Mouse (Mus musculus): Measurements from ENCODE around the gene Clca3a2. TPM values are rescaled to one million over a fixed set of nuclear protein-coding genes. Genes with fewer than 3 reads are reported as not detected.
A peak's percentile ranks its signal among the peaks of the same experiment; 100 is the strongest.
"Not testable (repeated sequence)": the region's sequence is repeated elsewhere in the genome, so short reads cannot be mapped to it uniquely, and the experiment has no call there.

Gene Clca3a2
- polyA plus RNA-seq, 1 experiment: 0.50 TPM

DNA sequence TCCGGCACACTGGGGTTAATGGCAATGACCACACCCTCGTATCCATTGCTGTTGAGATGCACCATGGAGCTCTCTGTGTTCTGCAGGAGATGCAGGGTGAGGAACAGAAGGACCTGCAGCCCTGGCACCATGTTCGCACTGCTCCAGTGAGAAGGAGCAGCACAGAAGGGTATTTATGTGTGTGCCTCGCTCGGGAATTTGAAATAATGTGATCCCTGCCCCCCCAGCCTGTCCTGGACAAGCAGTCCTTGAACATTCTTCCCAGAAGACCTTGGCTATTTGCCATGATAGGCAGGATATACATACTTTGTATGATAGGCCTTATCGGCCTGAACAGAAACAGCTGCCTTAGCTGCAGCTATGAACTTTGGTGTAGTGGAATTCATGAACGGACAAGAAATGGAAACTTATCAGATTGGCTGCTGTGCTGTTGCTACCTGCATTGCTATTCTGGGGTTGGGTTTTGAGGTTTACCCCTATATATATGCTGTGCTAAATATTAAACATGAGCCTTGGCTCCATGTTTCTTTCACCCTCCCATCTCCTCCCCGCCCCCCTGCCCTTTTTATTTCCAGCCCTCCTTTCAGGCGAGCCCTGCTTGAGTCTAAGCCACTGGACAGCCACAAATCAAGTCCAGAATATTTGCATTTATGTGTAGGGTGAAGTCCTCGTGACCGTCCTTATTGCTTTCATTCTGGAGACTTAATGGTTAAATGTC is 58.5 kb downstream of the Clca3a2 start, which contains the start of gene Clca3a1:
Gene Clca3a1 (minus strand): TSS at position 386 of the 718 bp plus-strand sequence.
- H3K27me3 ChIP-seq (ENCODE audit: control insufficient read depth, insufficient read depth, low read length): no peaks in the 10 kb centered on the region
- TF ChIP-seq POLR2A (IDR thresholded peaks at IDR 0.05; ENCODE audit: low read depth, low read length) (no peak), CTCF (IDR thresholded peaks at IDR 0.05; ENCODE audit: extremely low read depth, insufficient read depth, insufficient read length, insufficient replicate concordance) (no peak)
- DNase-seq (ENCODE audit: low read depth in 1 of 2, low spot score in 2 of 2): no peak
- peak within 1 kb of the TSS; percentile 22; the same call in 1 of the 2 replicates for H3K27ac ChIP-seq (ENCODE audit: insufficient read depth, low read length)
- H3K4me1 ChIP-seq (ENCODE audit: control insufficient read depth, insufficient read depth, insufficient read length): no peaks in the 10 kb centered on the region
- WGBS: 71% methylated on average over 10 of the region's 11 CpGs
- peak within 1 kb of the TSS; percentile 27 for H3K4me3 ChIP-seq (ENCODE audit: extremely low read depth, insufficient read depth, insufficient read length)
- no peaks in the 10 kb centered on the region for H3K36me3 ChIP-seq (ENCODE audit: control insufficient read depth, insufficient read depth, low read length)

- no peak overlapping the region for H3K27ac ChIP-seq (ENCODE audit: insufficient read depth, low read length)
- 83% methylated on average over 3 of the region's 3 CpGs for WGBS
- H3K27me3 ChIP-seq (ENCODE audit: control insufficient read depth, insufficient read depth, low read length): no peaks in the 10 kb centered on the region
- no peaks in the 10 kb centered on the region for H3K4me1 ChIP-seq (ENCODE audit: control insufficient read depth, insufficient read depth, insufficient read length)
- no peaks in the 10 kb centered on the region for H3K36me3 ChIP-seq (ENCODE audit: control insufficient read depth, insufficient read depth, low read length)
- TF ChIP-seq POLR2A (IDR thresholded peaks at IDR 0.05; ENCODE audit: low read depth, low read length) (no peak), CTCF (IDR thresholded peaks at IDR 0.05; ENCODE audit: extremely low read depth, insufficient read depth, insufficient read length, insufficient replicate concordance) (no peak)
- H3K4me3 ChIP-seq (ENCODE audit: extremely low read depth, insufficient read depth, insufficient read length): no peak overlapping the region; the same call in 1 of the 2 replicates
- DNase-seq (ENCODE audit: low read depth in 1 of 2, low spot score in 2 of 2): no peak
Measured at GRCm38 (mm10) chr3:144759719-144760118, 59.6 kb downstream of the Clca3a2 start.

GRCm38 (mm10) chr3:144756103-144756502 is 63.2 kb downstream of the Clca3a2 start:
- not testable (repeated sequence) for H3K27ac ChIP-seq (ENCODE audit: insufficient read depth, low read length); H3K36me3 ChIP-seq (ENCODE audit: control insufficient read depth, insufficient read depth, low read length); H3K27me3 ChIP-seq (ENCODE audit: control insufficient read depth, insufficient read depth, low read length); H3K4me1 ChIP-seq (ENCODE audit: control insufficient read depth, insufficient read depth, insufficient read length); H3K4me3 ChIP-seq (ENCODE audit: extremely low read depth, insufficient read depth, insufficient read length); DNase-seq (ENCODE audit: low read depth in 1 of 2, low spot score in 2 of 2)
- WGBS: 89% methylated on average over 8 of the region's 8 CpGs

DNA sequence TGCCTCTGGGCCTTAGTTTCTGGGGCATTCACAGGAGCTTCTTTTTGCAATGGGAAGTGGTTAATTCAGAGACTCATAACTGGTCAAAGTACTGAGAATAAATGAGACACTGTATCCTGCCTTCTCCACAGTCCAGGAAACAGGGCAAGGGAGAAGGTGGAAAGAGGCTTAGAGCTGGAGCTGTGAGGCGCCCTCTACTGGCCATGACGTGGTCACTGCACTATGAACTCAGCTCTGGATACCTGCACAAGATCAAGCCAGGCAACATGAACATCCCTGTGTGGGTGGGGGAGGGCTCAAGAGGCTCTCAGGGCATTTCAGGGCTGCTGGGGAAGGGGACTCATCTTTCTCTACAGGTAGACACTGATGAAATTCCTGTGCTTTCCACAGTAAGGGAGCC is 66.2 kb downstream of the Clca3a2 start:
- Histone ChIP-seq H3K27me3 (ENCODE audit: control insufficient read depth, insufficient read depth, low read length) (no peaks in the 10 kb centered on the region), H3K27ac (ENCODE audit: insufficient read depth, low read length) (no peak overlapping the region), H3K4me3 (ENCODE audit: extremely low read depth, insufficient read depth, insufficient read length) (no peak overlapping the region), H3K4me1 (ENCODE audit: control insufficient read depth, insufficient read depth, insufficient read length) (no peaks in the 10 kb centered on the region), H3K36me3 (ENCODE audit: control insufficient read depth, insufficient read depth, low read length) (no peaks in the 10 kb centered on the region)
- TF ChIP-seq CTCF (IDR thresholded peaks at IDR 0.05; ENCODE audit: extremely low read depth, insufficient read depth, insufficient read length, insufficient replicate concordance) (peak; percentile 20; the same call in 1 of the 2 replicates), POLR2A (IDR thresholded peaks at IDR 0.05; ENCODE audit: low read depth, low read length) (no peak)
- DNase-seq (ENCODE audit: low read depth in 1 of 2, low spot score in 2 of 2): no peak
- 0% methylated on average over 2 of the region's 2 CpGs for whole genome bisulfite sequencing

GRCm38 (mm10) chr3:144749062-144749963 is 70.0 kb downstream of the Clca3a2 start:
- H3K27me3 ChIP-seq (ENCODE audit: control insufficient read depth, insufficient read depth, low read length); H3K4me1 ChIP-seq (ENCODE audit: control insufficient read depth, insufficient read depth, insufficient read length); H3K27ac ChIP-seq (ENCODE audit: insufficient read depth, low read length); DNase-seq (ENCODE audit: low read depth in 1 of 2, low spot score in 2 of 2); H3K4me3 ChIP-seq (ENCODE audit: extremely low read depth, insufficient read depth, insufficient read length); H3K36me3 ChIP-seq (ENCODE audit: control insufficient read depth, insufficient read depth, low read length): not testable (repeated sequence)
- 85% methylated on average over 20 of the region's 21 CpGs for WGBS

- H3K27ac ChIP-seq (ENCODE audit: insufficient read depth, low read length); H3K27me3 ChIP-seq (ENCODE audit: control insufficient read depth, insufficient read depth, low read length); H3K36me3 ChIP-seq (ENCODE audit: control insufficient read depth, insufficient read depth, low read length); H3K4me1 ChIP-seq (ENCODE audit: control insufficient read depth, insufficient read depth, insufficient read length); DNase-seq (ENCODE audit: low read depth in 1 of 2, low spot score in 2 of 2); H3K4me3 ChIP-seq (ENCODE audit: extremely low read depth, insufficient read depth, insufficient read length): not testable (repeated sequence)
- whole genome bisulfite sequencing: 56% methylated on average over 3 of the region's 3 CpGs
Measured at GRCm38 (mm10) chr3:144747706-144748105, 71.6 kb downstream of the Clca3a2 start.

Other genes starting within 250 kb of the Clca3a2 start
- gene Hs2st1, start 249.3 kb downstream of the Clca3a2 start, polyA plus RNA-seq (2012; rRNA removed): 1.5 and 2.0 TPM in 2 replicates
- gene Selenof, start 249.2 kb downstream of the Clca3a2 start, polyA plus RNA-seq (2012; rRNA removed): 84.4 and 115 TPM in 2 replicates
- 19.3 and 22.1 TPM in 2 replicates for gene Sh3glb1, start 99.2 kb downstream of the Clca3a2 start, polyA plus RNA-seq (2012; rRNA removed)
- gene Clca3a1, start 58.5 kb downstream of the Clca3a2 start, polyA plus RNA-seq (2012; rRNA removed): 22.9 and 24.2 TPM in 2 replicates
- gene Clca3b, start 29.9 kb upstream of the Clca3a2 start, polyA plus RNA-seq (2012; rRNA removed): not detected in 2 replicates
- gene Clca4b, start 113.0 kb upstream of the Clca3a2 start, polyA plus RNA-seq (2012; rRNA removed): not detected in 2 replicates
- gene Clca4a, start 155.6 kb upstream of the Clca3a2 start, polyA plus RNA-seq (2012; rRNA removed): not detected in 2 replicates
- gene Clca1, start 213.3 kb upstream of the Clca3a2 start, polyA plus RNA-seq (2012; rRNA removed): 0.02 TPM in 1 of 2 replicates, not detected in the other